28 mouse cellular contexts compared by ENCODE assay signal in the genomic region with DNA sequence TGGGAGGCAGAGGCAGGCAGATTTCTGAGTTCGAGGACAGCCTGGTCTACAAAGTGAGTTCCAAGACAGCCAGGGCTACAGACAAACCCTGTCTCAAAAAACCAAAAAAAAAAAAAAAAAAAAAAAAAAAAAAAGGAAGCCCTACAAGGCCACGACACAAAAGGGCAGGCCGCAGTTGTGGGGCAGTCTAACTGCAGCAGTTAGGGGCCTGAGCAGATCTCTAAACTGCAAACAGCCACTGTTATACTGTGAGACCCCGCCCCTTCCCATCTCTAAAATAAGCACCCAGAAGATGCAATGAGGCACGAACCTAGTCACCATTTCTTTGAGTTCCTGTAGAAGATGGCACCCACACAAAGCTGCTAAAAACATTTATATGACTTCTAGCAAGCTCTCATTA. TPM values are rescaled to one million over a fixed set of nuclear protein-coding genes. Genes with fewer than 3 reads are reported as not detected.
"Had no signal": no experiment of that assay in that cellular context is flagged by ENCODE, and none has a peak within 500 bp of the region (broad histone marks: within the 10 kb centered on the region; RNA-seq: fewer than 3 reads in every experiment).

No protein-coding gene starts in this region.

- H3K27ac ChIP-seq: midbrain, embryonic 10.5 days; midbrain, embryonic 12.5 days; neural tube, embryonic 13.5 days; neural tube, embryonic 15.5 days; stomach, embryonic 15.5 days; stomach, postnatal 0 days had no signal

- ATAC-seq: midbrain, embryonic 16.5 days had no signal

- H3K27me3 ChIP-seq: midbrain, embryonic 12.5 days; neural tube, embryonic 13.5 days; neural tube, embryonic 15.5 days; stomach, embryonic 15.5 days had no signal

- H3K4me3 ChIP-seq: midbrain, embryonic 10.5 days; midbrain, embryonic 12.5 days; myocyte; neural tube, embryonic 13.5 days; neural tube, embryonic 15.5 days; stomach, embryonic 15.5 days had no signal

- H3K4me1 ChIP-seq: midbrain, embryonic 10.5 days; midbrain, embryonic 12.5 days; neural tube, embryonic 13.5 days; neural tube, embryonic 15.5 days; stomach, embryonic 15.5 days had no signal

- DNase-seq: lung, adult 18-20 months; lung, embryonic 14.5 days; lung, postnatal 10 days; lung, postnatal 4 days; midbrain, embryonic 14.5 days; retina, postnatal 1 day; right cerebral cortex, adult 18-20 months; right cerebral cortex, postnatal 25 days; right cerebral cortex, postnatal 4 days; spleen, adult 18-20 months; thymus, adult 2 months; thymus, postnatal 25 days; thymus, postnatal 4 days had no signal

- H3K9me3 ChIP-seq: midbrain, embryonic 10.5 days; midbrain, embryonic 12.5 days; neural tube, embryonic 13.5 days; neural tube, embryonic 15.5 days; stomach, embryonic 15.5 days had no signal

- H3K4me2 ChIP-seq: lung, embryonic 14.5 days; midbrain, embryonic 12.5 days; neural tube, embryonic 13.5 days; neural tube, embryonic 15.5 days; stomach, embryonic 15.5 days had no signal

- H3K9ac ChIP-seq: lung, embryonic 14.5 days; midbrain, embryonic 12.5 days; neural tube, embryonic 13.5 days; neural tube, embryonic 15.5 days; stomach, embryonic 15.5 days had no signal

RNA-seq across cellular contexts. Expression of gene Gm10518, which starts 17.7 kb away (rescaled TPM):
- polyA plus RNA-seq: lung, embryonic 14.5 days; lung, embryonic 16.5 days; midbrain, embryonic 14.5 days; midbrain, embryonic 16.5 days; neural tube, embryonic 13.5 days; neural tube, embryonic 15.5 days; small intestine, adult 2 months; thymus, adult 2 months; urinary bladder, adult 2 months had no signal

RNA-seq across cellular contexts. Expression of gene Kif28, which starts 40.4 kb away (rescaled TPM):
- total RNA-seq: megakaryocyte, adult 5-6 weeks; megakaryocyte-erythroid progenitor cell, adult 5-6 weeks had no signal
- polyA plus RNA-seq: liver, embryonic 16.5 days; lung, embryonic 14.5 days; lung, embryonic 16.5 days; midbrain, embryonic 12.5 days; midbrain, embryonic 14.5 days; midbrain, embryonic 16.5 days; neural tube, embryonic 11.5 days; neural tube, embryonic 13.5 days; neural tube, embryonic 15.5 days; small intestine, adult 2 months; stomach, postnatal 0 days; urinary bladder, adult 2 months had no signal
